Mouse (Mus musculus) ES-E14 (cell line): ENCODE data around the gene Bid. TPM values are rescaled to one million over a fixed set of nuclear protein-coding genes. Genes with fewer than 3 reads are reported as not detected.
A peak's percentile ranks its signal among the peaks of the same experiment; 100 is the strongest.

ENCODE experiments used
- DNase-seq: peaks from one replicate; pipeline ENCODE4 v3.0.0-alpha.2; 2013; ENCODE audit warnings: low read depth, low spot score
- H3K27ac ChIP-seq: 2 replicates; pipeline ENCODE4 v1.5.1; 2012; ENCODE audit warnings: low read depth, mild to moderate bottlenecking, low read length, moderate library complexity, mixed read lengths; ENCODE audit not compliant: poor library complexity, insufficient read depth, severe bottlenecking
- H3K36me3 ChIP-seq: 2 replicates; pipeline ENCODE4 v1.6.1; 2012; ENCODE audit warnings: mild to moderate bottlenecking, low read length, moderate library complexity, mixed read lengths; ENCODE audit not compliant: control insufficient read depth, poor library complexity, insufficient read depth, severe bottlenecking
- H3K4me1 ChIP-seq, 2 experiments: fragments of 150-350 bp in 1 of 2; sonication (generic) in 1 of 2; 2 replicates each; pipeline ENCODE4 v1.6.1; 2012; ENCODE audit warnings: low read length in 2 of 2, mild to moderate bottlenecking in 1 of 2, mixed read lengths in 1 of 2; ENCODE audit not compliant: control insufficient read depth in 2 of 2, insufficient read depth in 2 of 2, poor library complexity in 1 of 2
- H3K4me3 ChIP-seq, 2 experiments: fragments of 150-350 bp in 1 of 2; sonication (generic) in 1 of 2; 2 replicates each; pipeline ENCODE4 v1.5.1; 2012; ENCODE audit warnings: low read length in 2 of 2, low read depth in 1 of 2, mild to moderate bottlenecking in 1 of 2, mixed read lengths in 1 of 2; ENCODE audit not compliant: insufficient read depth in 1 of 2, poor library complexity in 1 of 2, severe bottlenecking in 1 of 2
- H3K9ac ChIP-seq: 2 replicates; pipeline ENCODE4 v1.6.1; 2012; ENCODE audit warnings: low read depth, mild to moderate bottlenecking, low read length, mixed read lengths; ENCODE audit not compliant: poor library complexity, insufficient read depth, severe bottlenecking
- H3K9me3 ChIP-seq: fragments of 150-350 bp; sonication (generic); 2 replicates; pipeline ENCODE4 v1.6.1; 2012; ENCODE audit warnings: low read depth, mild to moderate bottlenecking, low read length; ENCODE audit not compliant: control insufficient read depth, insufficient read depth
- CHD2 ChIP-seq: IDR thresholded peaks from 2 replicates; pipeline ENCODE4 v1.6.1; 2014; ENCODE audit warnings: mild to moderate bottlenecking, low read depth, low read length, inconsistent platforms
- HCFC1 ChIP-seq: IDR thresholded peaks from 2 replicates; pipeline ENCODE4 v1.6.1; 2012; ENCODE audit warnings: low read length, inconsistent platforms, borderline replicate concordance; ENCODE audit not compliant: insufficient read depth
- MAFK ChIP-seq: IDR thresholded peaks from 2 replicates; pipeline ENCODE4 v1.6.1; 2014; ENCODE audit warnings: mild to moderate bottlenecking, low read depth, low read length, inconsistent platforms; ENCODE audit not compliant: insufficient read depth
- ZC3H11A ChIP-seq: IDR thresholded peaks from 2 replicates; pipeline ENCODE4 v1.6.1; 2012; ENCODE audit warnings: low read depth, mild to moderate bottlenecking, inconsistent platforms, low read length, borderline replicate concordance
- ZNF384 ChIP-seq: IDR thresholded peaks from 2 replicates; pipeline ENCODE4 v1.6.1; 2012; ENCODE audit warnings: low read depth, low read length, inconsistent platforms
- in situ Hi-C, 2 experiments: fragments of 600-800 bp; cut with MboI; formaldehyde crosslinking; loops; one replicate each; pipeline ENCODE4 v1.15.1; 2025; ENCODE audit warnings: low sequenced_read_pairs in 2 of 2, inconsistent platforms in 1 of 2; ENCODE audit not compliant: unreplicated experiment in 2 of 2
- total RNA-seq: library from RNA; depleted of rRNA; stranded (reverse); fragments of 300-350 nt; gene quantifications from 2 replicates; pipeline ENCODE4 v1.2.3, GENCODE M21; 2012

Bid gene
- total RNA-seq, 1 experiment, result 20.0 TPM

GRCm38 (mm10) chr6:120915649-120915975 is 1.0 kb downstream of the Bid start:
- in situ Hi-C loops, result no loop called here
- no peak for DNase-seq
- peaks cover 3 to 31% of the 10 kb centered on the region in 2 experiments; a peak in 3 of 4 replicates for H3K4me1 ChIP-seq
- no peaks in the 10 kb centered on the region; the same call in 1 of the 2 replicates for H3K36me3 ChIP-seq
- H3K9me3 ChIP-seq, result no peaks in the 10 kb centered on the region
- no peak for TF ChIP-seq ZNF384
- no peak for TF ChIP-seq ZC3H11A
- no peak for TF ChIP-seq CHD2
- no peak for TF ChIP-seq HCFC1
- no peak for TF ChIP-seq MAFK
- peak overlapping the region; percentile 93; the same call in 1 of the 2 replicates for H3K9ac ChIP-seq
- peak overlapping the region; percentile 87 to 99 for H3K4me3 ChIP-seq
- no peak overlapping the region for H3K27ac ChIP-seq

GRCm38 (mm10) chr6:120914911-120915648 is 1.6 kb downstream of the Bid start:
- in situ Hi-C loops, result no loop called here
- no peaks in the 10 kb centered on the region for H3K9me3 ChIP-seq
- H3K4me1 ChIP-seq, result peaks cover 3 to 31% of the 10 kb centered on the region in 2 experiments; a peak in 3 of 4 replicates
- DNase-seq, result no peak
- H3K27ac ChIP-seq, result no peak overlapping the region
- H3K36me3 ChIP-seq, result peaks cover 2% of the 10 kb centered on the region; the same call in 1 of the 2 replicates
- peak overlapping the region; percentile 87 to 99; a peak in 3 of 4 replicates for H3K4me3 ChIP-seq
- peak overlapping the region; percentile 56; the same call in 1 of the 2 replicates for H3K9ac ChIP-seq
- TF ChIP-seq CHD2, result no peak
- TF ChIP-seq MAFK, result no peak
- TF ChIP-seq ZNF384, result no peak
- TF ChIP-seq HCFC1, result no peak
- no peak for TF ChIP-seq ZC3H11A

DNA sequence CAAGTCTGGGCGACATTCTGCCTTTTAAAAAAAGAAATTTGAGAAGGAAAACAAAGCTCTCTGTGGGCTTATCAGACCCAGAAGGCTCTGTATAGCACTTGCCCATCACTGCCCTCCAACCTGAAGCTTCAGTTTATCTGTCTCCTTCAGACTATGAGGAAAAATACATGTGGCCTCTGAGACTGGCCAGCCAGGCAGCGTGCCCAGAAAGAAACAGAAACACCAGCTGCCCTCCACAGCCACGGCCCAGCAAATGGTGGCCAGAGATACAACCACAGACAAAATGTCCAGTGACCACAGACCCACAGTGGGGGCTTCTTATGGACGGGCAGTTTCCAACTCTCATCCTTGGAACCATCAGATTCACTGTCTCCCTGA is 2.1 kb downstream of the Bid start:
- H3K9ac ChIP-seq, result peak overlapping the region; percentile 56; the same call in 1 of the 2 replicates

GRCm38 (mm10) chr6:120913783-120914182 is 2.9 kb downstream of the Bid start:
- Histone ChIP-seq H3K9me3 (no peaks in the 10 kb centered on the region), H3K4me3 (no peak overlapping the region), H3K27ac (no peak overlapping the region), H3K36me3 (peaks cover 2% of the 10 kb centered on the region; the same call in 1 of the 2 replicates), H3K4me1 (peaks cover 3 to 29% of the 10 kb centered on the region in 2 experiments; a peak in 3 of 4 replicates), H3K9ac (no peak overlapping the region)
- in situ Hi-C loops, result no loop called here
- DNase-seq, result no peak
- TF ChIP-seq MAFK (no peak), HCFC1 (no peak), ZNF384 (no peak), ZC3H11A (no peak), CHD2 (no peak)

More for the DNA sequence above, 2.1 kb downstream of the Bid start:
- DNase-seq, result no peak
- Histone ChIP-seq H3K36me3 (peaks cover 2% of the 10 kb centered on the region; the same call in 1 of the 2 replicates), H3K4me1 (peaks cover 3 to 31% of the 10 kb centered on the region in 2 experiments; a peak in 3 of 4 replicates), H3K9me3 (no peaks in the 10 kb centered on the region), H3K27ac (no peak overlapping the region), H3K4me3 (0 out of 4 replicates have a peak overlapping the region, but pooled peaks of 1 of the 2 experiments have one; percentile 4)
- in situ Hi-C loops, result no loop called here
- TF ChIP-seq ZNF384, result no peak
- TF ChIP-seq CHD2, result no peak
- TF ChIP-seq ZC3H11A, result no peak
- no peak for TF ChIP-seq HCFC1
- no peak for TF ChIP-seq MAFK
